Mouse (Mus musculus): ENCODE results near the gene Cldn11. TPM values are rescaled to one million over a fixed set of nuclear protein-coding genes. Genes with fewer than 3 reads are reported as not detected.
A peak's percentile ranks its signal among the peaks of the same experiment; 100 is the strongest.

Gene Cldn11
- polyA plus RNA-seq, 1 experiment from 2014 or later, result 43.5 TPM

GRCm38 (mm10) chr3:31148595-31148994, 1.1 kb upstream of the Cldn11 start:
- Histone ChIP-seq H3K9ac (replicated peaks; ENCODE audit: low read depth, low read length) (no peak overlapping the region), H3K9me3 (ENCODE audit: control insufficient read depth, low read length) (no peaks in the 10 kb centered on the region), H3K27me3 (replicated peaks; ENCODE audit: control insufficient read depth, insufficient read depth, low read length) (peaks cover 9% of the 10 kb centered on the region), H3K36me3 (ENCODE audit: control insufficient read depth, insufficient read depth) (no peaks in the 10 kb centered on the region), H3K4me2 (ENCODE audit: low read length) (no peak overlapping the region), H3K4me3 (replicated peaks; ENCODE audit: low read length) (no peak overlapping the region), H3K4me1 (replicated peaks; ENCODE audit: control insufficient read depth, insufficient read depth, low read length) (peaks cover 15% of the 10 kb centered on the region), H3K27ac (ENCODE audit: low read length) (no peak overlapping the region)
- WGBS, result 86% methylated on average over 7 of the region's 7 CpGs
- no peak for ATAC-seq

- H3K9me3 ChIP-seq (ENCODE audit: control insufficient read depth, low read length), result no peaks in the 10 kb centered on the region
- H3K36me3 ChIP-seq (ENCODE audit: control insufficient read depth, insufficient read depth), result no peaks in the 10 kb centered on the region
- H3K4me1 ChIP-seq (replicated peaks; ENCODE audit: control insufficient read depth, insufficient read depth, low read length), result peaks cover 11% of the 10 kb centered on the region
- H3K27me3 ChIP-seq (replicated peaks; ENCODE audit: control insufficient read depth, insufficient read depth, low read length), result peaks cover 9% of the 10 kb centered on the region
- no peak overlapping the region for H3K27ac ChIP-seq (ENCODE audit: low read length)
- ATAC-seq, result no peak
- H3K9ac ChIP-seq (replicated peaks; ENCODE audit: low read depth, low read length), result no peak overlapping the region
- no peak overlapping the region for H3K4me2 ChIP-seq (ENCODE audit: low read length)
- no peak overlapping the region for H3K4me3 ChIP-seq (replicated peaks; ENCODE audit: low read length)
- WGBS, result 57% methylated on average over 6 of the region's 6 CpGs
Observed at GRCm38 (mm10) chr3:31152108-31152507, 2.4 kb downstream of the Cldn11 start.

GRCm38 (mm10) chr3:31156126-31156525, 6.4 kb downstream of the Cldn11 start:
- Histone ChIP-seq H3K4me2 (ENCODE audit: low read length) (no peak overlapping the region), H3K4me1 (replicated peaks; ENCODE audit: control insufficient read depth, insufficient read depth, low read length) (no peaks in the 10 kb centered on the region), H3K27me3 (replicated peaks; ENCODE audit: control insufficient read depth, insufficient read depth, low read length) (no peaks in the 10 kb centered on the region), H3K9ac (replicated peaks; ENCODE audit: low read depth, low read length) (no peak overlapping the region), H3K4me3 (replicated peaks; ENCODE audit: low read length) (no peak overlapping the region), H3K27ac (ENCODE audit: low read length) (no peak overlapping the region), H3K9me3 (ENCODE audit: control insufficient read depth, low read length) (no peaks in the 10 kb centered on the region), H3K36me3 (ENCODE audit: control insufficient read depth, insufficient read depth) (no peaks in the 10 kb centered on the region)
- ATAC-seq, result no peak
- 52% methylated on average over 3 of the region's 3 CpGs for WGBS

GRCm38 (mm10) chr3:31157776-31158175, 8.1 kb downstream of the Cldn11 start:
- ATAC-seq, result no peak
- Histone ChIP-seq H3K27me3 (replicated peaks; ENCODE audit: control insufficient read depth, insufficient read depth, low read length) (no peaks in the 10 kb centered on the region), H3K4me2 (ENCODE audit: low read length) (no peak overlapping the region), H3K9ac (replicated peaks; ENCODE audit: low read depth, low read length) (no peak overlapping the region), H3K4me1 (replicated peaks; ENCODE audit: control insufficient read depth, insufficient read depth, low read length) (no peaks in the 10 kb centered on the region), H3K36me3 (ENCODE audit: control insufficient read depth, insufficient read depth) (no peaks in the 10 kb centered on the region), H3K9me3 (ENCODE audit: control insufficient read depth, low read length) (no peaks in the 10 kb centered on the region), H3K27ac (ENCODE audit: low read length) (no peak overlapping the region), H3K4me3 (replicated peaks; ENCODE audit: low read length) (no peak overlapping the region)
- WGBS, result 75% methylated on average over 15 of the region's 15 CpGs

- no peaks in the 10 kb centered on the region for H3K27me3 ChIP-seq (replicated peaks; ENCODE audit: control insufficient read depth, insufficient read depth, low read length)
- H3K4me1 ChIP-seq (replicated peaks; ENCODE audit: control insufficient read depth, insufficient read depth, low read length), result no peaks in the 10 kb centered on the region
- H3K9ac ChIP-seq (replicated peaks; ENCODE audit: low read depth, low read length), result no peak overlapping the region
- ATAC-seq, result no peak
- H3K4me3 ChIP-seq (replicated peaks; ENCODE audit: low read length), result no peak overlapping the region
- no peaks in the 10 kb centered on the region for H3K36me3 ChIP-seq (ENCODE audit: control insufficient read depth, insufficient read depth)
- no peaks in the 10 kb centered on the region for H3K9me3 ChIP-seq (ENCODE audit: control insufficient read depth, low read length)
- H3K27ac ChIP-seq (ENCODE audit: low read length), result no peak overlapping the region
- no peak overlapping the region for H3K4me2 ChIP-seq (ENCODE audit: low read length)
- WGBS, result 70% methylated on average over 10 of the region's 10 CpGs
Observed at GRCm38 (mm10) chr3:31160046-31160445, 10.3 kb downstream of the Cldn11 start.

- 26% methylated on average over 6 of the region's 6 CpGs for WGBS
- Histone ChIP-seq H3K4me2 (ENCODE audit: low read length) (no peak overlapping the region), H3K4me1 (replicated peaks; ENCODE audit: control insufficient read depth, insufficient read depth, low read length) (peaks cover 5% of the 10 kb centered on the region; the same call in 1 of the 2 replicates), H3K4me3 (replicated peaks; ENCODE audit: low read length) (no peak overlapping the region), H3K36me3 (ENCODE audit: control insufficient read depth, insufficient read depth) (no peaks in the 10 kb centered on the region), H3K9me3 (ENCODE audit: control insufficient read depth, low read length) (no peaks in the 10 kb centered on the region), H3K9ac (replicated peaks; ENCODE audit: low read depth, low read length) (no peak overlapping the region), H3K27me3 (replicated peaks; ENCODE audit: control insufficient read depth, insufficient read depth, low read length) (no peaks in the 10 kb centered on the region), H3K27ac (ENCODE audit: low read length) (no peak overlapping the region)
- ATAC-seq, result no peak
Observed at GRCm38 (mm10) chr3:31161336-31161735, 11.6 kb downstream of the Cldn11 start.

- Histone ChIP-seq H3K4me1 (replicated peaks; ENCODE audit: control insufficient read depth, insufficient read depth, low read length) (peaks cover 11% of the 10 kb centered on the region), H3K9ac (replicated peaks; ENCODE audit: low read depth, low read length) (no peak overlapping the region), H3K27ac (ENCODE audit: low read length) (no peak overlapping the region), H3K36me3 (ENCODE audit: control insufficient read depth, insufficient read depth) (no peaks in the 10 kb centered on the region), H3K27me3 (replicated peaks; ENCODE audit: control insufficient read depth, insufficient read depth, low read length) (no peaks in the 10 kb centered on the region), H3K9me3 (ENCODE audit: control insufficient read depth, low read length) (no peaks in the 10 kb centered on the region), H3K4me2 (ENCODE audit: low read length) (no peak overlapping the region), H3K4me3 (replicated peaks; ENCODE audit: low read length) (no peak overlapping the region)
- 94% methylated on average over 14 of the region's 14 CpGs for WGBS
- no peak for ATAC-seq
Observed at GRCm38 (mm10) chr3:31162860-31163259, 13.1 kb downstream of the Cldn11 start.

- H3K27me3 ChIP-seq (replicated peaks; ENCODE audit: control insufficient read depth, insufficient read depth, low read length), result no peaks in the 10 kb centered on the region
- H3K9me3 ChIP-seq (ENCODE audit: control insufficient read depth, low read length), result no peaks in the 10 kb centered on the region
- H3K27ac ChIP-seq (ENCODE audit: low read length), result no peak overlapping the region
- no peaks in the 10 kb centered on the region for H3K36me3 ChIP-seq (ENCODE audit: control insufficient read depth, insufficient read depth)
- peak; percentile 12; the same call in 1 of the 2 replicates for ATAC-seq
- H3K9ac ChIP-seq (replicated peaks; ENCODE audit: low read depth, low read length), result no peak overlapping the region
- 44% methylated on average over 3 of the region's 3 CpGs for WGBS
- H3K4me2 ChIP-seq (ENCODE audit: low read length), result no peak overlapping the region
- H3K4me1 ChIP-seq (replicated peaks; ENCODE audit: control insufficient read depth, insufficient read depth, low read length), result peaks cover 11% of the 10 kb centered on the region
- no peak overlapping the region for H3K4me3 ChIP-seq (replicated peaks; ENCODE audit: low read length)
Observed at GRCm38 (mm10) chr3:31165803-31166202, 16.1 kb downstream of the Cldn11 start.

- no peak overlapping the region for H3K4me3 ChIP-seq (replicated peaks; ENCODE audit: low read length)
- H3K9me3 ChIP-seq (ENCODE audit: control insufficient read depth, low read length), result no peaks in the 10 kb centered on the region
- 7% methylated on average over 12 of the region's 12 CpGs for WGBS
- no peak overlapping the region for H3K9ac ChIP-seq (replicated peaks; ENCODE audit: low read depth, low read length)
- H3K27ac ChIP-seq (ENCODE audit: low read length), result no peak overlapping the region
- no peak overlapping the region; the same call in 1 of the 2 replicates for H3K4me2 ChIP-seq (ENCODE audit: low read length)
- no peaks in the 10 kb centered on the region for H3K27me3 ChIP-seq (replicated peaks; ENCODE audit: control insufficient read depth, insufficient read depth, low read length)
- peak; percentile 68 for ATAC-seq
- no peaks in the 10 kb centered on the region for H3K36me3 ChIP-seq (ENCODE audit: control insufficient read depth, insufficient read depth)
- H3K4me1 ChIP-seq (replicated peaks; ENCODE audit: control insufficient read depth, insufficient read depth, low read length), result peaks cover 11% of the 10 kb centered on the region
Observed at GRCm38 (mm10) chr3:31166365-31166871, 16.7 kb downstream of the Cldn11 start.

GRCm38 (mm10) chr3:31190342-31190741, 40.6 kb downstream of the Cldn11 start:
- Histone ChIP-seq H3K9me3 (ENCODE audit: control insufficient read depth, low read length) (no peaks in the 10 kb centered on the region), H3K4me1 (replicated peaks; ENCODE audit: control insufficient read depth, insufficient read depth, low read length) (no peaks in the 10 kb centered on the region), H3K4me2 (ENCODE audit: low read length) (no peak overlapping the region), H3K4me3 (replicated peaks; ENCODE audit: low read length) (no peak overlapping the region), H3K9ac (replicated peaks; ENCODE audit: low read depth, low read length) (no peak overlapping the region), H3K27me3 (replicated peaks; ENCODE audit: control insufficient read depth, insufficient read depth, low read length) (no peaks in the 10 kb centered on the region), H3K27ac (ENCODE audit: low read length) (no peak overlapping the region), H3K36me3 (ENCODE audit: control insufficient read depth, insufficient read depth) (no peaks in the 10 kb centered on the region)
- ATAC-seq, result no peak
- 93% methylated on average over 7 of the region's 7 CpGs for WGBS
